12 mouse cellular contexts compared by ENCODE assay signal in the genomic region with DNA sequence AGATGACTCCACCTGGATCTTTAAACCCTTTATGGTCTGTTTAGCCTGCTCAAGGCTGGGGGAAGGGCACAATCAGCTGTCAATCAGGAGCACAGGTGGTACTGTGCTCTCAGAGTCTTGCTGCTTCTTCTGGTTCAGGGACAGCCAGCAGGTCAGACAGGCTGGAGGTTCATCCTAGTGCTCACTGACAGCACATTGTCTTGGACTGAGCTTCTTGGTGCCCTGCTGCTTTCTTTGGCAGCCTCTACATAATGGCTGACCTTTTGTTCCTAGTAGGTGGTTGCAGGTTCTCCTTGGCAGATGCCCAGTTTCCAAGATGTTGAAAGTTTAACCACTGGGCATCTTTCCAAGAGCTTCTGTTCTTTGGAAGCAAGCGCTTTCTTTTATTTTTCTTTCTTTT. TPM values are rescaled to one million over a fixed set of nuclear protein-coding genes. Genes with fewer than 3 reads are reported as not detected.
DNase-seq lines count a peak whose midpoint lies in the region; ATAC-seq lines count a peak whose summit lies in the region.
"Had no signal": no experiment of that assay in that cellular context is flagged by ENCODE, and none has a peak within 500 bp of the region (broad histone marks: within the 10 kb centered on the region; RNA-seq: fewer than 3 reads in every experiment).

No protein-coding gene starts in this region.

- H3K4me1 ChIP-seq in heart, embryonic 11.5 days (ENCODE audit: control insufficient read depth, insufficient read depth, low read length): no peaks in the 10 kb centered on the region
- no peaks in the 10 kb centered on the region for H3K4me1 ChIP-seq in intestine, embryonic 15.5 days (replicated peaks)
- no peaks in the 10 kb centered on the region for H3K4me1 ChIP-seq in heart, embryonic 10.5 days
- H3K4me1 ChIP-seq: embryonic facial prominence, embryonic 13.5 days had no signal

- ATAC-seq in heart, embryonic 11.5 days (replicated peaks; ENCODE audit: insufficient number of reproducible peaks, low FRiP score, low TSS enrichment): no peak; the same call in 1 of the 2 replicates
- ATAC-seq in intestine, embryonic 15.5 days: no peak
- ATAC-seq: activated CD4-positive, CD25-positive, alpha-beta regulatory T cell, adult 4 months had no signal

- no peak overlapping the region for H3K9ac ChIP-seq in heart, embryonic 11.5 days (ENCODE audit: low read depth, low read length)
- no peak overlapping the region for H3K9ac ChIP-seq in intestine, embryonic 15.5 days
- H3K9ac ChIP-seq: embryonic facial prominence, embryonic 13.5 days had no signal

- no peaks in the 10 kb centered on the region for H3K36me3 ChIP-seq in heart, embryonic 11.5 days (ENCODE audit: control insufficient read depth, insufficient read depth, low read length)
- H3K36me3 ChIP-seq in intestine, embryonic 15.5 days: no peaks in the 10 kb centered on the region
- no peaks in the 10 kb centered on the region for H3K36me3 ChIP-seq in heart, embryonic 10.5 days
- H3K36me3 ChIP-seq: embryonic facial prominence, embryonic 13.5 days had no signal

- no peak overlapping the region for H3K4me2 ChIP-seq in heart, embryonic 11.5 days
- H3K4me2 ChIP-seq in intestine, embryonic 15.5 days (replicated peaks): no peak overlapping the region
- H3K4me2 ChIP-seq: embryonic facial prominence, embryonic 13.5 days had no signal

- no peaks in the 10 kb centered on the region for H3K9me3 ChIP-seq in heart, embryonic 11.5 days (replicated peaks; ENCODE audit: control insufficient read depth, low read length)
- no peaks in the 10 kb centered on the region for H3K9me3 ChIP-seq in intestine, embryonic 15.5 days
- no peaks in the 10 kb centered on the region for H3K9me3 ChIP-seq in heart, embryonic 10.5 days
- H3K9me3 ChIP-seq: embryonic facial prominence, embryonic 13.5 days had no signal

- 77% methylated on average over 1 of the region's 1 CpGs for WGBS in heart, embryonic 11.5 days (ENCODE audit: insufficient replicate concordance)
- 94% methylated on average over 1 of the region's 1 CpGs for WGBS in intestine, embryonic 15.5 days
- 86% methylated on average over 1 of the region's 1 CpGs for WGBS in heart, embryonic 10.5 days

- H3K27ac ChIP-seq in heart, embryonic 11.5 days (ENCODE audit: low read depth, low read length): no peak overlapping the region
- H3K27ac ChIP-seq in intestine, embryonic 15.5 days: no peak overlapping the region
- no peak overlapping the region for H3K27ac ChIP-seq in heart, embryonic 10.5 days
- H3K27ac ChIP-seq: embryonic facial prominence, embryonic 13.5 days had no signal

- no peak overlapping the region for H3K4me3 ChIP-seq in heart, embryonic 11.5 days (ENCODE audit: low read depth, low read length)
- no peak overlapping the region for H3K4me3 ChIP-seq in intestine, embryonic 15.5 days (replicated peaks)
- H3K4me3 ChIP-seq in heart, embryonic 10.5 days: no peak overlapping the region
- H3K4me3 ChIP-seq: embryonic facial prominence, embryonic 13.5 days had no signal

- no peaks in the 10 kb centered on the region for H3K27me3 ChIP-seq in heart, embryonic 11.5 days (ENCODE audit: control insufficient read depth, insufficient read depth, low read length)
- no peaks in the 10 kb centered on the region for H3K27me3 ChIP-seq in intestine, embryonic 15.5 days (replicated peaks)
- no peaks in the 10 kb centered on the region for H3K27me3 ChIP-seq in heart, embryonic 10.5 days (ENCODE audit: insufficient read depth, poor library complexity, severe bottlenecking)
- H3K27me3 ChIP-seq: embryonic facial prominence, embryonic 13.5 days had no signal

- peak; percentile 89 for DNase-seq in heart, adult 11 months
- DNase-seq in urinary bladder, postnatal 14 days (ENCODE audit: low spot score): peak; percentile 12
- no peak for DNase-seq in urinary bladder, postnatal 4 days (ENCODE audit: low spot score in 2 of 2)
- peak; percentile 69 for DNase-seq in kidney, postnatal 10 days
- no peak for DNase-seq in thymus, postnatal 10 days (ENCODE audit: low spot score in 2 of 2)
- no peak for DNase-seq in heart, embryonic 10.5 days (ENCODE audit: low spot score)
- DNase-seq: spleen, adult 18-20 months had no signal

RNA-seq across cellular contexts. Expression of a gene that starts 55.1 kb away (rescaled TPM):
- polyA plus RNA-seq in heart, embryonic 11.5 days (2014; fragmentation: Nextera tagmentation; extraction: Ambion mirVana): 0.07 TPM in 1 of 2 replicates, not detected in the other
- 1.9 and 3.6 TPM in 2 replicates for polyA plus RNA-seq in intestine, embryonic 15.5 days (2015; fragmentation: Nextera tagmentation; extraction: Ambion mirVana)
- 0.16 TPM in 1 of 2 replicates, not detected in the other for polyA plus RNA-seq in heart, embryonic 10.5 days (2016; fragmentation: Nextera tagmentation; extraction: Ambion mirVana)
- polyA plus RNA-seq: activated CD4-positive, CD25-positive, alpha-beta regulatory T cell, adult 4 months; limb, embryonic 11.5 days had no signal

Comparison
In these comparisons a context has a peak if more than half of its experiments do, and no peak if none do; other contexts are left out.
1. DNase-seq: peak in heart, adult 11 months (single experiment), urinary bladder, postnatal 14 days (single experiment) and kidney, postnatal 10 days (single experiment); none in urinary bladder, postnatal 4 days (0 of 2), thymus, postnatal 10 days (0 of 2) and heart, embryonic 10.5 days (single experiment).